Mouse (Mus musculus): ENCODE measurements around the gene Unc93b1. TPM values are rescaled to one million over a fixed set of nuclear protein-coding genes. Genes with fewer than 3 reads are reported as not detected.

Gene Unc93b1
- polyA plus RNA-seq, 1 experiment from 2014 or later, result 6.9 TPM

DNA sequence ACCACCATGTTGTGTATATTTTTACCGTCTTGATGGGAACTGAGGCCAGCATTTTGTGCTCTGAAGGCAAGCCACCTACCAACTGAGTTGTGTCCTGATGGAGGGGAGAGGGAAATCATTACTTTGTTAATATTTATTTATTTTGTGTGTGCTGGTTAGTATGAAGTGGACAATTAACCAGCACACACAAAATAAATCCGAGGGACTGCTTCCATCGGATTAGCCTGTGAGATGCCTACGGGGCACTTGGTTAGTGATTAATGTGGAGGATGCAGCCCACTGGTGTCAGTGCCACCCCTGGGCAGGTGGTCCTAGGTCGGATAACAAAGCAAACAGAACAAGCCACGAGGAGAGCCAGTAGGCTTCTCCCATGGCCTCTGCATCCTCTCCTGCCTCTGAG is 59.9 kb downstream of the Unc93b1 start:
- ATAC-seq (replicated peaks), result no peak
- Histone ChIP-seq H3K9me3 (no peaks in the 10 kb centered on the region), H3K36me3 (no peaks in the 10 kb centered on the region), H3K4me2 (replicated peaks) (no peak overlapping the region), H3K4me3 (no peak overlapping the region), H3K27ac (replicated peaks) (no peak overlapping the region), H3K4me1 (peaks cover 6% of the 10 kb centered on the region), H3K27me3 (no peaks in the 10 kb centered on the region; the same call in 1 of the 2 replicates), H3K9ac (replicated peaks) (no peak overlapping the region)
- 74% methylated on average over 6 of the region's 6 CpGs for WGBS

DNA sequence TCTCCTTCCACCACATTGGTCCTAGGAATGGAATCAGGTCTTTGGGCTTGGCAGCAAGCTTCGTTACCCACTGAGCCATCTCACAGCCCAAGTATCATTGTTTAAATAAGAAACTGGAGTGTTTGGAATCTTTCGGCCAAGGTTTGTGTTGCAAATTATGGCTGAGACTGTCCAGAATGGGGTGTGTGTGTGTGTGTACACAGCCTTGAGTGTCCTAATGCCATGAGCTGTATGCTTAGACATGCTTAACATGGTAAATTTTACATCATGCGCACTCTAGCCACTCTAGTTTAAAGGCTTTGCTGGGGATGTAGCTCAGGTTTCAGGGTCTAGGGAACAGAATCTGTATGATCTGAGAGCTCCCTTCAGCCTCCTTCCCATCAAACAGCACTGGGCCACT is 60.5 kb downstream of the Unc93b1 start:
- 89% methylated on average over 3 of the region's 3 CpGs for WGBS
- Histone ChIP-seq H3K9me3 (no peaks in the 10 kb centered on the region), H3K4me1 (peaks cover 7% of the 10 kb centered on the region), H3K27me3 (no peaks in the 10 kb centered on the region; the same call in 1 of the 2 replicates), H3K36me3 (no peaks in the 10 kb centered on the region), H3K27ac (replicated peaks) (no peak overlapping the region), H3K4me3 (no peak overlapping the region), H3K9ac (replicated peaks) (no peak overlapping the region), H3K4me2 (replicated peaks) (no peak overlapping the region)
- no peak for ATAC-seq (replicated peaks)

DNA sequence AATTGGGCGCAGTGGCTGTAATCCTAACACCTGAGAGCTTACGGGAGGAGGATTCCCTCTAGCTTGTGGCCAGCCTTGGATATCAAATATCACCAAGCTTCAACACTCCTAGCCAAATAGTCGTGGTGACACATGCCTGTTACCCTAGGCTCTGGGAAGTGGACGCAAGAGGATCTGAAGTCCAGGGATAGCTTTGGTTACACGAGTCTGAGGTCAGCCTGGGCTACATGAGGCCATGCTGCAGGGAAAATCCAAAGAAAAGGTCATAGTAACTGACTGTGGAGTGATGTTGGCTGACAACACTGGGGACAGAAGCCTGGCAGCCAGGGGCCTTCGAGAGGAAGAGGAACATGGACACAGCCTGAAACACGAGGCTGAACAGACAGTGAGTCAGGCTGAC is 61.1 kb downstream of the Unc93b1 start:
- peaks cover 10% of the 10 kb centered on the region for H3K4me1 ChIP-seq
- H3K4me3 ChIP-seq, result no peak overlapping the region
- no peak overlapping the region for H3K9ac ChIP-seq (replicated peaks)
- H3K4me2 ChIP-seq (replicated peaks), result no peak overlapping the region
- no peaks in the 10 kb centered on the region for H3K36me3 ChIP-seq
- H3K27ac ChIP-seq (replicated peaks), result no peak overlapping the region
- 70% methylated on average over 7 of the region's 7 CpGs for WGBS
- H3K27me3 ChIP-seq, result no peaks in the 10 kb centered on the region; the same call in 1 of the 2 replicates
- H3K9me3 ChIP-seq, result no peaks in the 10 kb centered on the region
- no peak for ATAC-seq (replicated peaks)

DNA sequence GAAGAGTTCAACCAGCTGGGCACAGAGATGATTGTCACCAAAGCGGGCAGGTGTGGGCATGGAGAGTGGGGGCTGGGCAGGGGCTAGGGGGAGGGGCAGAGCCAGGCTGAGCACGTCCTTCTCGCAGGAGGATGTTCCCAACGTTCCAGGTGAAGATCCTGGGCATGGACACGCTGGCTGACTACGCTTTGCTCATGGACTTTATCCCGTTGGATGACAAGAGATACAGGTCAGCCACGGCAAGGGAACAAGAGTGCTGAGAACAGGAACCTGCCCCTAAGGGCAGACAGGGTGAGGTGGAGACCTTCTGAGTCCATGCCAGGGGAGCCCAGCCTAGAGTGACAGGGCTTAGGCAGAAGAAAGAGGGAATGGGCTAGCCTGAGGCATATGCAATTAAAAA is 61.8 kb downstream of the Unc93b1 start:
- ATAC-seq (replicated peaks), result no peak
- Histone ChIP-seq H3K9me3 (no peaks in the 10 kb centered on the region), H3K9ac (replicated peaks) (no peak overlapping the region), H3K27me3 (no peaks in the 10 kb centered on the region; the same call in 1 of the 2 replicates), H3K4me1 (peaks cover 15% of the 10 kb centered on the region), H3K4me2 (replicated peaks) (no peak overlapping the region), H3K36me3 (no peaks in the 10 kb centered on the region), H3K4me3 (no peak overlapping the region), H3K27ac (replicated peaks) (no peak overlapping the region)
- 84% methylated on average over 8 of the region's 8 CpGs for WGBS

DNA sequence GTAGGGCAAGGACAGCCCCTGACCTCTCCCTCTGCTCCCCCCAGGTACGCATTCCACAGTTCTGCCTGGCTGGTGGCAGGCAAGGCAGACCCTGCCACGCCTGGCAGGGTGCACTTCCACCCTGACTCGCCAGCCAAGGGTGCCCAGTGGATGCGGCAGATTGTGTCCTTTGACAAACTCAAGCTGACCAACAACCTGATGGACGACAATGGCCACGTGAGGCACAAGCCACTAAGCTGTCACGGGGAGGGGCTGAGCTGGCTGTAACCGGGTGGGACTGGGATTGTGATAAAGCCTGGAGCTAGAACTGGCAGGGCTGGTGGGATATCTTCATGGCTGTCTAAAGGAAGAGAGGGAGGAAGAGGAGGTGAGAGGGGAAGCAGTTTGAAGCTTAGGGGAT is 62.2 kb downstream of the Unc93b1 start:
- no peaks in the 10 kb centered on the region; the same call in 1 of the 2 replicates for H3K27me3 ChIP-seq
- no peaks in the 10 kb centered on the region for H3K9me3 ChIP-seq
- H3K4me2 ChIP-seq (replicated peaks), result no peak overlapping the region
- H3K4me1 ChIP-seq, result peaks cover 15% of the 10 kb centered on the region
- WGBS, result 65% methylated on average over 8 of the region's 8 CpGs
- no peak overlapping the region for H3K9ac ChIP-seq (replicated peaks)
- no peak overlapping the region for H3K4me3 ChIP-seq
- ATAC-seq (replicated peaks), result no peak
- no peaks in the 10 kb centered on the region for H3K36me3 ChIP-seq
- H3K27ac ChIP-seq (replicated peaks), result no peak overlapping the region

DNA sequence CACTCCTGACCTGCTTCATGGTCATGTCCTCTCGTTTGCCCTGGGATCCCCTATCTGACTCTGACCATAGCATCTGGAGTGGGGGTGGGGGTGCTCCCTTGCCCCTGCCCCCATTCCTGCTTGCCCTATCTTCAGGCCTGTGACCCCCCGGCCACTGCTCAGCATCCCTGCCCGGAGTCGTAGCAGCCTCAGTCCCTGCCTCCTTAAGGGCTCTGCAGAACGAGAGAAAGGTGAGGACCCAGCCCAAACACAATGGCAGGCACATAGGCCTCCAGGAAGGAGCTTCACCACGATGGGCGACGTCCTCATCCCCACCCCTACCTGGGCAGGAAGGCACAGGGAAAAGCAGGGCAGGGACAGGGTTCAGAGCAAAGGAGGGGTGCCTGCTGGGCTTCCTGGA is 63.3 kb downstream of the Unc93b1 start:
- Histone ChIP-seq H3K4me2 (replicated peaks) (no peak overlapping the region), H3K36me3 (no peaks in the 10 kb centered on the region), H3K4me1 (peaks cover 15% of the 10 kb centered on the region), H3K27ac (replicated peaks) (no peak overlapping the region), H3K9me3 (no peaks in the 10 kb centered on the region), H3K27me3 (no peaks in the 10 kb centered on the region; the same call in 1 of the 2 replicates), H3K9ac (replicated peaks) (no peak overlapping the region), H3K4me3 (no peak overlapping the region)
- WGBS, result 74% methylated on average over 8 of the region's 8 CpGs
- no peak for ATAC-seq (replicated peaks)

Other genes starting within 250 kb of the Unc93b1 start
- gene Lrp5, start 248.6 kb upstream of the Unc93b1 start, polyA plus RNA-seq (2015; fragmentation: Nextera tagmentation; extraction: Ambion mirVana), result 2.3 TPM in 2 replicates
- 31.3 and 35.1 TPM in 2 replicates for gene 1810055G02Rik, start 226.9 kb upstream of the Unc93b1 start, polyA plus RNA-seq (2015; fragmentation: Nextera tagmentation; extraction: Ambion mirVana)
- 52.3 and 62.9 TPM in 2 replicates for gene Kmt5b, start 167.8 kb upstream of the Unc93b1 start, polyA plus RNA-seq (2015; fragmentation: Nextera tagmentation; extraction: Ambion mirVana)
- gene Chka, start 83.4 kb upstream of the Unc93b1 start, polyA plus RNA-seq (2015; fragmentation: Nextera tagmentation; extraction: Ambion mirVana), result 62.4 and 62.5 TPM in 2 replicates
- gene Tcirg1, start 28.1 kb upstream of the Unc93b1 start, polyA plus RNA-seq (2015; fragmentation: Nextera tagmentation; extraction: Ambion mirVana), result 11.9 and 13.3 TPM in 2 replicates
- 195 and 201 TPM in 2 replicates for gene Ndufs8, start 22.4 kb upstream of the Unc93b1 start, polyA plus RNA-seq (2015; fragmentation: Nextera tagmentation; extraction: Ambion mirVana)
- gene Aldh3b1, start 5.4 kb upstream of the Unc93b1 start, polyA plus RNA-seq (2015; fragmentation: Nextera tagmentation; extraction: Ambion mirVana), result 1.5 and 1.8 TPM in 2 replicates
- gene Aldh3b3, start 23.5 kb downstream of the Unc93b1 start, polyA plus RNA-seq (2015; fragmentation: Nextera tagmentation; extraction: Ambion mirVana), result not detected in 2 replicates
- gene Aldh3b2, start 37.1 kb downstream of the Unc93b1 start, polyA plus RNA-seq (2015; fragmentation: Nextera tagmentation; extraction: Ambion mirVana), result 0.22 and 0.28 TPM in 2 replicates
- 1.3 and 1.4 TPM in 2 replicates for gene Acy3, start 51.4 kb downstream of the Unc93b1 start, polyA plus RNA-seq (2015; fragmentation: Nextera tagmentation; extraction: Ambion mirVana)
- 0.13 TPM in 1 of 2 replicates, not detected in the other for gene Tbx10, start 57.6 kb downstream of the Unc93b1 start, polyA plus RNA-seq (2015; fragmentation: Nextera tagmentation; extraction: Ambion mirVana)
- gene Nudt8, start 65.4 kb downstream of the Unc93b1 start, polyA plus RNA-seq (2015; fragmentation: Nextera tagmentation; extraction: Ambion mirVana), result 36.0 and 40.8 TPM in 2 replicates
- 6.8 and 7.6 TPM in 2 replicates for gene Gm49405, start 65.4 kb downstream of the Unc93b1 start, polyA plus RNA-seq (2015; fragmentation: Nextera tagmentation; extraction: Ambion mirVana)
- 9.0 and 11.1 TPM in 2 replicates for gene Doc2g, start 68.1 kb downstream of the Unc93b1 start, polyA plus RNA-seq (2015; fragmentation: Nextera tagmentation; extraction: Ambion mirVana)
- 225 and 228 TPM in 2 replicates for gene Ndufv1, start 77.6 kb downstream of the Unc93b1 start, polyA plus RNA-seq (2015; fragmentation: Nextera tagmentation; extraction: Ambion mirVana)
- gene Gstp1, start 102.8 kb downstream of the Unc93b1 start, polyA plus RNA-seq (2015; fragmentation: Nextera tagmentation; extraction: Ambion mirVana), result 421 and 426 TPM in 2 replicates
- gene Gstp2, start 110.8 kb downstream of the Unc93b1 start, polyA plus RNA-seq (2015; fragmentation: Nextera tagmentation; extraction: Ambion mirVana), result 1.3 and 4.6 TPM in 2 replicates
- gene Gstp3, start 124.4 kb downstream of the Unc93b1 start, polyA plus RNA-seq (2015; fragmentation: Nextera tagmentation; extraction: Ambion mirVana), result not detected in 2 replicates
- gene Cabp2, start 146.4 kb downstream of the Unc93b1 start, polyA plus RNA-seq (2015; fragmentation: Nextera tagmentation; extraction: Ambion mirVana), result not detected in 2 replicates
- gene Cdk2ap2, start 162.0 kb downstream of the Unc93b1 start, polyA plus RNA-seq (2015; fragmentation: Nextera tagmentation; extraction: Ambion mirVana), result 82.1 and 83.2 TPM in 2 replicates
- gene Pitpnm1, start 164.8 kb downstream of the Unc93b1 start, polyA plus RNA-seq (2015; fragmentation: Nextera tagmentation; extraction: Ambion mirVana), result 40.7 and 47.2 TPM in 2 replicates
- 90.1 and 92.5 TPM in 2 replicates for gene Aip, start 190.7 kb downstream of the Unc93b1 start, polyA plus RNA-seq (2015; fragmentation: Nextera tagmentation; extraction: Ambion mirVana)
- gene Gpr152, start 204.6 kb downstream of the Unc93b1 start, polyA plus RNA-seq (2015; fragmentation: Nextera tagmentation; extraction: Ambion mirVana), result not detected in 2 replicates
- 0.10 and 0.15 TPM in 2 replicates for gene Cabp4, start 208.8 kb downstream of the Unc93b1 start, polyA plus RNA-seq (2015; fragmentation: Nextera tagmentation; extraction: Ambion mirVana)
- 144 and 145 TPM in 2 replicates for gene Coro1b, start 213.4 kb downstream of the Unc93b1 start, polyA plus RNA-seq (2015; fragmentation: Nextera tagmentation; extraction: Ambion mirVana)
- 0.59 and 1.1 TPM in 2 replicates for gene Ptprcap, start 218.4 kb downstream of the Unc93b1 start, polyA plus RNA-seq (2015; fragmentation: Nextera tagmentation; extraction: Ambion mirVana)
- gene Rps6kb2, start 228.2 kb downstream of the Unc93b1 start, polyA plus RNA-seq (2015; fragmentation: Nextera tagmentation; extraction: Ambion mirVana), result 54.1 and 54.6 TPM in 2 replicates
- 3.4 and 4.2 TPM in 2 replicates for gene Carns1, start 240.3 kb downstream of the Unc93b1 start, polyA plus RNA-seq (2015; fragmentation: Nextera tagmentation; extraction: Ambion mirVana)